Mouse (Mus musculus): ENCODE data around the gene Gad1. TPM values are rescaled to one million over a fixed set of nuclear protein-coding genes. Genes with fewer than 3 reads are reported as not detected.
A peak's percentile ranks its signal among the peaks of the same experiment; 100 is the strongest.
"Not testable (repeated sequence)": the region's sequence is repeated elsewhere in the genome, so short reads cannot be mapped to it uniquely, and the experiment has no call there.

Gad1 gene
- not detected in 2 replicates for polyA plus RNA-seq (2012; ENCODE audit: insufficient read depth, insufficient read length, missing spikeins)

DNA sequence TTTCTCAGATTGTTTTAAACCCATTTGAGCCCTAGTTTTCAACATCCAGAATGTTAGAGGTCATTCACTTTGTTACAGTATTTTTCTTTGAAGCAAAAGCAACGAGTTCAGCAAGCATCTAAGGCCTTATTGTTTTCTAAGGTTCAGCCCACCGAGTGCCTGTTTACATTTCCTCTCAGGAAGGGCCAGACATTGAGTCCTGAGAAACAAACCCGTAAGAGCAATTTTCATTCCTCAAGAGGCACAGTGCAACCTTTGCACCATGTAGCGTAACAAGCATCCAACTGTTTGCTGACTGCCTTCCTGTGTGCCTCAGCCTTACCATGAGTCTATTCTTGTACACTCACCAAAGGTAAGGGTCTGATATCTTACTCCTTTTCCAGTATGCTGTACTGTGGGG, at the start of gene Gad1:
TSS of gene Gad1 (plus strand) at position 301 of the 400 bp plus-strand sequence.
- H3K27ac ChIP-seq (replicated peaks; ENCODE audit: low read depth, low read length): no peak within 1 kb of the TSS
- H3K4me3 ChIP-seq (ENCODE audit: insufficient read depth, low read depth, low read length): no peak within 1 kb of the TSS
- H3K4me1 ChIP-seq (ENCODE audit: control insufficient read depth, insufficient read depth, insufficient read length, low read length): no peaks in the 10 kb centered on the region

DNA sequence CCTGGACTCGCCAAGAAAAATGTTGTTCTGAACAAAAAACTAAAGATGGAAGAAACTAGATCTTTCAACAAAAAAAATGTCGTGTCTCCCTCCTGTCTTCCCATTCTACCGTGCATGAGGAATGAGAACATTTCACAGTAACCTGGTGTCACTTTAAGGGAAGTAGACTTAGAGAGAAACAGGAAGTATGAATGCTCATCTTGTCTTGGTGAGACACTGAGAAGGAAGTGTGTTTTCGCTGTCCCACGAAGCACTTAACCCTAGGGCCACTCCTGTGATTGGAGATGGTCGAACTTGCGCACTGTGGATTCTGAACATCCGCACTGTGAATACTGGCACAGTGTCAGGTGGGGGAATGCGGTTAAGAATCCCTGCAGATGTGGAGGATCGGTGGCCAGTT, 49.4 kb upstream of the Gad1 start:
- Histone ChIP-seq H3K4me1 (ENCODE audit: control insufficient read depth, insufficient read depth, insufficient read length, low read length) (no peaks in the 10 kb centered on the region), H3K4me3 (ENCODE audit: insufficient read depth, low read depth, low read length) (no peak overlapping the region), H3K27ac (replicated peaks; ENCODE audit: low read depth, low read length) (no peak overlapping the region)

DNA sequence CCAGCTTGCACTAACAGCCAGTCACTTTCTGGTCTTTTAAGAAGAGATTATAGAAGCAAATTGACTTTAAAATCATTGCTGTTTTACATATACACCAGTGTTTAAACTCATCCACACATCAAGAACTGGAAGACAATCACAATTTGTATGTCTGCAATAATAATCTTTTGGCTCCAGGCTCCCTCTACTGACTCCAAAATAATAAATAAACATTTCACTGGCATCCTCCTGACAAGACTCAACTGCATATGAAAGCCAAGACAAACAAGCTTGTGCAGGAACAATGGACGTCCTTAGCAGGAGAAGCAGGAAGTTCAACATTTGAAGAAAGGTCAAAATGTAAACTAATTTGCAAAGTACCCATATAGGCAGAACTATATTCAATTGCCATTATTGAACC, 47.6 kb upstream of the Gad1 start:
- no peak overlapping the region for H3K27ac ChIP-seq (replicated peaks; ENCODE audit: low read depth, low read length)
- H3K4me3 ChIP-seq (ENCODE audit: insufficient read depth, low read depth, low read length): no peak overlapping the region
- no peaks in the 10 kb centered on the region for H3K4me1 ChIP-seq (ENCODE audit: control insufficient read depth, insufficient read depth, insufficient read length, low read length)

DNA sequence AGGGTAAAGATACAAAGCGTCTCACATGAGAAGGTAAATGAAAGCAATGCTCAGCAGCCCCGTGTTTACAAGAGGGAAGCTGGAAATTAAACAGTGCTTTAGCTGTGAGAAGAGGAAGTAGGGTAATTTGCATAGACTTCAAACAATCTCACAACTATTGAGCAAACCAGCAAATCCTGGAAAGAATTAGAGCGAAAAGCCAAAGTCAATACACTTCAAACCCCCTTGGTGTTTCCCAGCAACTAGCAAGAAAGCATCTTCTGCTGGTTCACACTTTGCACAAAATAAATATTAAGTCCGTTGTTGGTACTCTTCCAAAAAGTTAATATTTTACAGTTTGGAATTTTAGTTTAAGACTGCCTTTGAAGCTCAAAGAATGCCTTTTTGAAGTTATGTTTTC, 47.0 kb upstream of the Gad1 start:
- H3K4me1 ChIP-seq (ENCODE audit: control insufficient read depth, insufficient read depth, insufficient read length, low read length): no peaks in the 10 kb centered on the region
- no peak overlapping the region for H3K27ac ChIP-seq (replicated peaks; ENCODE audit: low read depth, low read length)
- no peak overlapping the region for H3K4me3 ChIP-seq (ENCODE audit: insufficient read depth, low read depth, low read length)

DNA sequence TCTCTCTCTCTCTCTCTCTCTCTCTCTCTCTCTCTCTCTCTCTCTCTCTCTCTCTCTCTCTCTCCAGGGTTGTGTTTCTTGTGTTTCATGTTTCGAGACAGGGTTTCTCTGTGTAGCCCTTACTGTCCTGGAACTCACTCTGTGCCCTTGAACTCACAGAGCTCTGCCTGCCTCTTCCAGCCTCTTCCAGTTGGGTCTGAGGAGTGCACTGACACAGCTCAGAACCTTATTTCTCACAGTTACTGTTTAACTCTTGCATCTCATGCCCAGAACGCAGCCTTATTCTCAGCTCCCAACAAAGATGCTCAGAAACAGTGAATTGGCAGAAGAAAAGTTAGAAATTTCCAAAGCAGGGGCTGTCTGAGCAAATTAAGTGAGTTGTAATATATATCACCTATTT, 46.5 kb upstream of the Gad1 start:
- H3K4me1 ChIP-seq (ENCODE audit: control insufficient read depth, insufficient read depth, insufficient read length, low read length): no peaks in the 10 kb centered on the region
- H3K4me3 ChIP-seq (ENCODE audit: insufficient read depth, low read depth, low read length): no peak overlapping the region
- H3K27ac ChIP-seq (replicated peaks; ENCODE audit: low read depth, low read length): no peak overlapping the region

DNA sequence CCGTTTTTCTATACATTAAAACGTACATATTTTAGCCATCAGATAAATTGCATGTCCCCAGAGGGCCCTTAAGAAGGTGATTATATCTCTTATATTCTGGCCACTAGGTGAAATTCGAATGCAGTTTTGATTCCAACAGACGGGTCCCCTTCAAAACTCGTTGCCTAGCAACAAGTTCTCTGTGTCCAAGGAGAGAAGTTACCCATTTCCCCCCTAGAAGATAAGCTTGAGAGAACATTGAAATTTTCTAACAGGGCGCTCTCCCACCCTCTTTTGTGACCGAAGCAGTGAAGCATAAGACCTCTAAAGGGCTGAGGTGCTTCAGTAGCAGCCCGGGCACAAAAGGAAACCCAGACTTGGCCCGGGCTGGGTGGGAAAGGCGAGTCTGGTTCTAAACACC, 44.4 kb upstream of the Gad1 start, which contains the start of gene Erich2:
TSS of gene Erich2 (plus strand) at position 324 of the 400 bp plus-strand sequence.
- H3K4me1 ChIP-seq (ENCODE audit: control insufficient read depth, insufficient read depth, insufficient read length, low read length): no peaks in the 10 kb centered on the region
- H3K27ac ChIP-seq (replicated peaks; ENCODE audit: low read depth, low read length): no peak within 1 kb of the TSS
- peak within 1 kb of the TSS; percentile 63 for H3K4me3 ChIP-seq (ENCODE audit: insufficient read depth, low read depth, low read length)

DNA sequence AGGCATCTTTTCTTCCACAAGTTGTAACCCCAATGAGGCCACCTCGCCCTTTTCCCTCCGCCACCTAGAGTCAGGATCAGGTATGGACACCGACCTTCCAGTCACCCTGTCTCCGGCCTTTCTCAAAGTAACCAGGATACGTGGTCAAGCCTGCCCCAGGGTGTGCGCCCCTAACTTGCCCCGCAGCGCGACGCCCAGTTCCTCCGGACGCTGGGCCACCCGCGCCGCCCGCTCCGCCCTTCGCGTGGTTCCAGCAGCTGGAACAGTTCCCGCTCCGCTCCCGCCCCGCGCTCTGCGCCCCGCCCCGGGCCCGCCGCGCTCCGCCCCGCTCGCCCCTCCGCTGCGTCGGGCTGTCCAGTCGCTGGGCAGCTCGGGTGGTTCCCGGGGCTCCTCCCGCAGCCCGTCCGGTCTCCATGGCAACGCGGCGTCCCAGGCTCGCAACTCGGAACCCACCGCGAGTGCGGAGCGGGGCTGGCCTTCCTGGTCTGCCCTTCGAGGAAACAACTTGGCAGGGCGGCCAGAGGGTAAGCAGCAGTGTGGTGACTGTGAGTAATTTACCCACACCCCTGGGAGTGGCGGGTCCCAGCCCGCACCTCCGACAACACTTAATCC, 43.7 kb upstream of the Gad1 start:
- H3K4me3 ChIP-seq (ENCODE audit: insufficient read depth, low read depth, low read length): peak overlapping the region; percentile 63
- H3K4me1 ChIP-seq (ENCODE audit: control insufficient read depth, insufficient read depth, insufficient read length, low read length): no peaks in the 10 kb centered on the region
- H3K27ac ChIP-seq (replicated peaks; ENCODE audit: low read depth, low read length): no peak overlapping the region

DNA sequence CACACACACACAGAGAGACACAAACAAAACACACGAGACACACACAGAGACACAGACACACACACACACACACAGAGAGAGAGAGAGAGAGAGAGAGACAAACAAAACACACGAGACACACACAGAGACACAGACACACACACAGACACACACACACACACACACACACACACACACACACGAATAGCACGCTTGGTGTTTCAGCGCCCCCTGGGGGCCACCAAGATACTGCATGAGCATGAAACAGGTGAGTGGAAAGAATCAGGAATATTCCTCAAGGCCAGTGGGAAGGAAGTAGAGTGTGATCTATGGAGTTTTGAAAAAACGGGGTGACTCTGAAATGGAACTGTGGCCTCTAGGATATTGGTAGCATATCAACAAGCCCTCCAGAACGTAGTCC, 14.6 kb upstream of the Gad1 start:
- H3K4me1 ChIP-seq (ENCODE audit: control insufficient read depth, insufficient read depth, insufficient read length, low read length); H3K27ac ChIP-seq (replicated peaks; ENCODE audit: low read depth, low read length); H3K4me3 ChIP-seq (ENCODE audit: insufficient read depth, low read depth, low read length): not testable (repeated sequence)

DNA sequence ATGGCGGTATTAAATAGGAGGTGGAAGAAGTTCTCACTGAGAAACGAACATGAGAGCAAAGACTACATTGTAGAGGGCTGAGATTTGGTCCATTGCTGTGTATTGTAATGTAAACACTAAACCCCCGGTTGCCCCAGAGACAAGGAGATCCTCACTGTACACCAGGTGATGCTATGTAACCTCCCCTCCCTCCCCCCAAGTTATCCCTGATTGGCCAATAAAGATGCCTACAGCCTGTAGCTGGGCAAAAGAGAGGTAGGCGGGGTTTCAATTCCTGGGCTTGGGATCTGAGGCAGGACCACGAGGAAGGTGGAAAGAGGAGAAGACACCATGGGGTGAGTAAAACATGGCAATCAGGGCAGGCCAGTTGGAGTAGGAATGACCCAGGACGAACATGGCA, 2.2 kb upstream of the Gad1 start:
- no peak overlapping the region for H3K27ac ChIP-seq (replicated peaks; ENCODE audit: low read depth, low read length)
- H3K4me3 ChIP-seq (ENCODE audit: insufficient read depth, low read depth, low read length): no peak overlapping the region
- no peaks in the 10 kb centered on the region for H3K4me1 ChIP-seq (ENCODE audit: control insufficient read depth, insufficient read depth, insufficient read length, low read length)

DNA sequence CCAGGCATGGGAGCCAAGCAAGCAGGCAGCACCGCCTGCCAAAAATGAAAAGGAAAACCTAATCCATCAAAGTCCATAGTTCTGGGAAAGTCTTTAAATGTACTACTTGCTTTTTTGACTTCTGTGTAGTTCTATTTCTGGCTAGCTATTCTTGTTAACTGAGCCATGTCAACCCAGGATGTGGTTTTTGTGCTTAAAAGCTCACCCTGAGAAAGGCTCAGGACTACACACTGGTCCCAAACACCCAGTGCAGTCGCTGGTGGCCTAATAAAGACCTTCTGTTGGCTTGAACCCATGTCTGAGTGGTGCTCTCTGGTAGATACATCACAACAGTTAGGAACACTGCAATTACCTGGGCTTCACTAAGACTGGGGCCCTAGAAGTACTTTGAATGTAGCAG, 1.4 kb upstream of the Gad1 start:
- Histone ChIP-seq H3K4me3 (ENCODE audit: insufficient read depth, low read depth, low read length) (no peak overlapping the region), H3K27ac (replicated peaks; ENCODE audit: low read depth, low read length) (no peak overlapping the region)

DNA sequence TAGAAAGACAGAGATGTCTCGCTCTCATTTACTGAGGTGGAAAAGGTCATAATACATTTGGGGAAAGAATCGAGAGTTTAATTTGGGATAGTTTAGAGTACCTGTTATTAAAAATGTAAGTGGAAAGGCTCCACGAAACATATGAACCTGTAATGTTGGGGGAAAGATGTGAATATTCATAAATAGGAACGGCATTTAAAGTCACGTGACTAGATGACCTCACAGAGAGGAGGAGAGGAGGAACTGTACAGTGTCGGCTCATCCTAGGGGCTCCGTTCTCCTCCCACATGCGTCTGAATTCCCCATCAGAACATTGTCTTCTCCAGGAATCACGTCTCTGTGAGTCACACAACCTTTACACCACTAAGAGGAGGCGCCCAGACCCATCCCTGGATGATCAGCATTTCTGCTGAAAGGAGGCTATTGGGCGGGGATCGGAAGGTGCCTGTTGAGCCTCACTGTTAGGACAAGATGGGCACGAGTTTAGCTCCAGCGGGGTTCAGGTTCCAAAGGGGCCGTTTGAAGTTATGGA, 739 bp upstream of the Gad1 start:
- Histone ChIP-seq H3K4me3 (ENCODE audit: insufficient read depth, low read depth, low read length) (no peak overlapping the region), H3K27ac (replicated peaks; ENCODE audit: low read depth, low read length) (no peak overlapping the region), H3K4me1 (ENCODE audit: control insufficient read depth, insufficient read depth, insufficient read length, low read length) (no peaks in the 10 kb centered on the region)

More for the DNA sequence above, 1.4 kb upstream of the Gad1 start:
- H3K4me1 ChIP-seq (ENCODE audit: control insufficient read depth, insufficient read depth, insufficient read length, low read length): no peaks in the 10 kb centered on the region

DNA sequence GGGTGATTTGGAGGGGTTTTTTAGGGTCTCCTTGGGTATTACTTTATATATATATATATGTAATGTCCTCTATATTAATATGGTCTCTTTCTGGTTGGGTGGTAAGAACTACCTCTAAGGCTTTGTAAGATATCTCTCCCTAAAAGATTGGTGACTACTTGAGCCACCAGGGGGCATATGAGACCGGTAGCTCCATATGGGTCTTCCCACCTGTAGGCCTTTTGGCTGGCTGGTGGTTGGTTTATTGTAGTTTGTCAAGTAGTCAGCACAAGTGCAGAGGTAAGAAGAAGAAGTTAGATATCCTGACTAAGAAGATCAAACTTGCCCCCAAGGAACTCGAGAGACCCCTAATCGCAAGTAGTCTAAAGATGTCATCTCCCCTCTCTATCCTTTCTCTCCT, 954 bp downstream of the Gad1 start:
- no peaks in the 10 kb centered on the region for H3K4me1 ChIP-seq (ENCODE audit: control insufficient read depth, insufficient read depth, insufficient read length, low read length)
- H3K4me3 ChIP-seq (ENCODE audit: insufficient read depth, low read depth, low read length): no peak overlapping the region
- no peak overlapping the region for H3K27ac ChIP-seq (replicated peaks; ENCODE audit: low read depth, low read length)

DNA sequence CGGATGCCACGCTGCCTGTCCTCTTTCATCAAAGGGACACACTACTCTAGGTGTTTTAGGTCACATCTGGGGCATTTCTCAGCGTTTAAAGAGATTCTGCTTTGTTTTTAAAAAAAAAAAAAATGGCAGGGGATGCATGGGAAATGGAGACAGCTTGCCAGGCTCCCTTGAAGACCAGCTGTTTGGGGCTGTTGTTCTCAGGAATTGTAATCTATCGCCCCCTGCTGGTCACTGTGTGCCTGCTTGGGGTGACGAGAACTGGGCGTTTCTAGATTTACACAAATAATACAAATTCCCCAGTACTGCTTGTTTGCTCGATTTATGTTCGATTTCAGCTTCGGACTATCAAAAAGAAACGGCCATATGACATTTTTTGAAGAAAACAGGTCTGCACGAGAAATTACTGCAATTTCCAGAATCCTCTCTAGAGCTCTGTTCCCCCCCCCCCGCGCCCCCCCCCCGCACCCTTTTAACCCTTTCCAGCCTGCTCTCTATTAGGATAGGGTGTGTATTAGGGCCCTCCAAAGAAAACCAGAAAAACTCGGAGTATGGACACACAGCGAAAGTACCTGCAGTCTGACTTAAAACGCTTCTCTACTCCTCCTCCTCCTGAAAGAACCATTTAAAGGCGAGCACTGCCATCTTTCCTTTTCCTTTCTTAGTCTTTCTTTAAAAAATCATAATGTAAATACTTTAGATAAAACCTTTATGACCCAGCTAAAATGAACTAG, 5.4 kb downstream of the Gad1 start:
- no peaks in the 10 kb centered on the region for H3K4me1 ChIP-seq (ENCODE audit: control insufficient read depth, insufficient read depth, insufficient read length, low read length)
- H3K27ac ChIP-seq (replicated peaks; ENCODE audit: low read depth, low read length): no peak overlapping the region
- no peak overlapping the region for H3K4me3 ChIP-seq (ENCODE audit: insufficient read depth, low read depth, low read length)

DNA sequence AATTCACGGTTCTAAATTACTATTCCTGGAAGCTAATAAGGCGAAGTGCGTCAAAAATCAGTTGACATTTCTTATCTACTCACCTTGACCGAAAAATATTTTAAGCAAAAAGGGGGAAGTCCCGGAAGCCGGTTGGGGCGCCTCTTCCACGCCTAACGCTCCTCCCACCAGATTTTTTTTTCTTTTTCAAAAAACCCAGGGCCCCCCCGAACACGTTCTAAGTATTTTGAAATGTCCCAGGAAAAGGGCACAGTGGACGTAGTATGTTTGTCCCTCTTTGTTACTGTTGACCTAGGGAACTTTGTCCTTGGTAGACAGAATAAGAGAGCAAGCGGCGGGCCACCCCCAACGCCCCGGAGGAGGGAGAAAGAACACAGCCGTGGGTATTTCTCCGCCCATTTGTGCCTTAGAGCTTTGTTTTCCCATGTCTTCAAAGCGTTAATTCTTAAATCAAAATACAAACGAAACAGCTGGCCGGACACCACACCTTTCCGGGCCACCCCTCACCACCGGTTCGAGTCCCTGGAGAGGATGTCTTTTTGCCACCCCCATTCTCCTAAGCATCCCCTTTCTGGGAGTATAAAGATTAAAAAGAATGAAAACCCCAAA, 6.1 kb downstream of the Gad1 start:
- Histone ChIP-seq H3K4me1 (ENCODE audit: control insufficient read depth, insufficient read depth, insufficient read length, low read length) (no peaks in the 10 kb centered on the region), H3K27ac (replicated peaks; ENCODE audit: low read depth, low read length) (no peak overlapping the region), H3K4me3 (ENCODE audit: insufficient read depth, low read depth, low read length) (no peak overlapping the region)

DNA sequence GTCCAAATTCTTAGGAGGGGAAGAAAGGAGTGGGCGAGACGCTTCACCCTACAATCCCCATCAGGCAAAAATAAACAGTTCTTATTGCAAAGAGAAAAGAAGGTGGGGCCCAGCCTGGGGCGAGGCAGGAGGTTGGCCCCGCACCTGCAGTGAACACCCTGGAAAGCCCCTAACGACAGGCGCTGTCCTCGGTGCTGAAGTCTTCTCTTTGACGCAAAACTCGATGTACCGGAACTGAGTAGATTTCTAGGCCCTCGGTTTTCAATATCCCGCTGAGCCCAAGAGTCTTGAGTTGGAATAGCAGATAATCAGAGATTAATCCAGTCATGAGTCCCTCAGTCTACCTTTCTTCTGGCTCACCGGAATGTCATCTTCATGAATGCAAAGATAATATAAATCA, 6.6 kb downstream of the Gad1 start:
- Histone ChIP-seq H3K4me1 (ENCODE audit: control insufficient read depth, insufficient read depth, insufficient read length, low read length) (no peaks in the 10 kb centered on the region), H3K27ac (replicated peaks; ENCODE audit: low read depth, low read length) (no peak overlapping the region), H3K4me3 (ENCODE audit: insufficient read depth, low read depth, low read length) (no peak overlapping the region)
